In genomic region chr14:31942266-31942960, GRCm38 (mm10) we compare ENCODE assay signal across 7 mouse cellular contexts.
DNase-seq lines count a peak whose midpoint lies in the region; ATAC-seq and TF ChIP-seq lines count a peak whose summit lies in the region.

No protein-coding gene starts in this region.

- H3K9me3 ChIP-seq in hindbrain, embryonic 11.5 days (ENCODE audit: control insufficient read depth, low read length), result no peaks in the 10 kb centered on the region
- peaks cover 3% of the 10 kb centered on the region; the same call in 1 of the 2 replicates for H3K9me3 ChIP-seq in hindbrain, embryonic 16.5 days (ENCODE audit: control insufficient read depth, low read length)
- H3K9me3 ChIP-seq in kidney, postnatal 0 days (replicated peaks; ENCODE audit: low read length), result no peaks in the 10 kb centered on the region

- peak; percentile 15 for DNase-seq in hindbrain, embryonic 11.5 days (ENCODE audit: low spot score)
- DNase-seq in CD4-positive helper T cell, adult 2 months (ENCODE audit: low read depth, low spot score), result peak; percentile 14
- peak; percentile 65 for DNase-seq in R1 (ENCODE audit: low read depth, low spot score)
- DNase-seq in kidney, postnatal 0 days (ENCODE audit: low spot score), result peak; percentile 51
- DNase-seq in spleen, adult 18-20 months, result no peak
- no peak for DNase-seq in gastrocnemius, postnatal 4 days (ENCODE audit: low spot score in 2 of 2)

- H3K27ac ChIP-seq in hindbrain, embryonic 11.5 days (ENCODE audit: low read depth, low read length), result no peak overlapping the region
- no peak overlapping the region for H3K27ac ChIP-seq in hindbrain, embryonic 16.5 days (ENCODE audit: low read depth, low read length)
- no peak overlapping the region for H3K27ac ChIP-seq in kidney, postnatal 0 days

- H3K36me3 ChIP-seq in hindbrain, embryonic 11.5 days (ENCODE audit: control insufficient read depth, insufficient read depth, low read length), result no peaks in the 10 kb centered on the region
- H3K36me3 ChIP-seq in hindbrain, embryonic 16.5 days (ENCODE audit: control insufficient read depth, insufficient read depth, low read length), result no peaks in the 10 kb centered on the region
- H3K36me3 ChIP-seq in kidney, postnatal 0 days (ENCODE audit: insufficient read depth, low read length), result no peaks in the 10 kb centered on the region

- ATAC-seq in hindbrain, embryonic 11.5 days (ENCODE audit: low FRiP score), result no peak
- no peak for ATAC-seq in hindbrain, embryonic 16.5 days
- no peak for ATAC-seq in kidney, postnatal 0 days (replicated peaks; ENCODE audit: low FRiP score, low read depth)

- H3K9ac ChIP-seq in hindbrain, embryonic 11.5 days (ENCODE audit: low read depth, low read length), result no peak overlapping the region
- H3K9ac ChIP-seq in hindbrain, embryonic 16.5 days (ENCODE audit: low read depth, low read length), result no peak overlapping the region
- H3K9ac ChIP-seq in kidney, postnatal 0 days (ENCODE audit: low read depth, low read length), result no peak overlapping the region

- WGBS in hindbrain, embryonic 11.5 days, result 67% methylated on average over 3 of the region's 3 CpGs
- WGBS in hindbrain, embryonic 16.5 days, result 70% methylated on average over 3 of the region's 3 CpGs
- 71% methylated on average over 3 of the region's 3 CpGs for WGBS in kidney, postnatal 0 days

- H3K4me1 ChIP-seq in hindbrain, embryonic 11.5 days (replicated peaks; ENCODE audit: control insufficient read depth, insufficient read depth, low read length), result no peaks in the 10 kb centered on the region
- H3K4me1 ChIP-seq in hindbrain, embryonic 16.5 days (ENCODE audit: control insufficient read depth, insufficient read depth, low read depth, low read length), result no peaks in the 10 kb centered on the region
- H3K4me1 ChIP-seq in kidney, postnatal 0 days (replicated peaks; ENCODE audit: insufficient read depth, low read length), result no peaks in the 10 kb centered on the region

- H3K4me2 ChIP-seq in hindbrain, embryonic 11.5 days (replicated peaks; ENCODE audit: low read depth, low read length), result no peak overlapping the region
- H3K4me2 ChIP-seq in hindbrain, embryonic 16.5 days (ENCODE audit: low read length), result no peak overlapping the region
- no peak overlapping the region for H3K4me2 ChIP-seq in kidney, postnatal 0 days (ENCODE audit: low read length)

- no peak overlapping the region for H3K4me3 ChIP-seq in hindbrain, embryonic 11.5 days (ENCODE audit: low read depth, low read length)
- H3K4me3 ChIP-seq in hindbrain, embryonic 16.5 days (ENCODE audit: low read length), result no peak overlapping the region
- no peak overlapping the region for H3K4me3 ChIP-seq in kidney, postnatal 0 days (replicated peaks; ENCODE audit: low read depth, low read length)

- peak; percentile 73 for TF ChIP-seq CTCF in kidney, postnatal 0 days (IDR thresholded peaks at IDR 0.05; ENCODE audit: low read depth)

- no peaks in the 10 kb centered on the region for H3K27me3 ChIP-seq in hindbrain, embryonic 11.5 days (ENCODE audit: control insufficient read depth, insufficient read depth, low read length)
- no peaks in the 10 kb centered on the region for H3K27me3 ChIP-seq in hindbrain, embryonic 16.5 days (replicated peaks; ENCODE audit: control insufficient read depth, insufficient read depth, low read length)
- H3K27me3 ChIP-seq in kidney, postnatal 0 days (ENCODE audit: insufficient read depth, low read length), result no peaks in the 10 kb centered on the region

Comparison
In these comparisons a context has a peak if more than half of its experiments do, and no peak if none do; other contexts are left out.
1. DNase-seq: peak in hindbrain, embryonic 11.5 days (single experiment), CD4-positive helper T cell, adult 2 months (single experiment), R1 (single experiment) and kidney, postnatal 0 days (single experiment); none in spleen, adult 18-20 months (0 of 2) and gastrocnemius, postnatal 4 days (0 of 2).